Mouse (Mus musculus) cerebellum, adult 2 months (tissue): Measurements from ENCODE around the gene Phykpl. TPM values are rescaled to one million over a fixed set of nuclear protein-coding genes. Genes with fewer than 3 reads are reported as not detected.

ENCODE experiments used
- DNase-seq, 2 experiments: peaks; one replicate each; pipeline ENCODE4 v3.0.0; 2021
- H3K27ac ChIP-seq: fragments of 200-500 bp; 2 replicates; pipeline ENCODE4 v1.5.1; 2012; ENCODE audit warnings: low read length, control low read depth, inconsistent platforms; ENCODE audit not compliant: insufficient read depth
- H3K27me3 ChIP-seq: fragments of 200-500 bp; 2 replicates; pipeline ENCODE4 v1.6.1; 2012; ENCODE audit warnings: inconsistent platforms, mild to moderate bottlenecking, low read length, moderate library complexity; ENCODE audit not compliant: control insufficient read depth, insufficient read depth
- H3K4me1 ChIP-seq: fragments of 200-500 bp; 2 replicates; pipeline ENCODE4 v1.6.1; 2011; ENCODE audit warnings: low read length; ENCODE audit not compliant: control insufficient read depth, insufficient read depth
- H3K4me3 ChIP-seq: fragments of 200-500 bp; replicated peaks from 2 replicates; pipeline ENCODE3; 2011; ENCODE audit warnings: mild to moderate bottlenecking, low read depth, low read length, control low read depth; ENCODE audit not compliant: insufficient read depth
- CTCF ChIP-seq: fragments of 200-500 bp; IDR thresholded peaks from 2 replicates; pipeline ENCODE4 v1.5.1; 2011; ENCODE audit warnings: low read depth, mild to moderate bottlenecking, control low read depth, low read length, moderate library complexity, borderline replicate concordance; ENCODE audit not compliant: insufficient read depth
- POLR2A ChIP-seq: fragments of 200-500 bp; IDR thresholded peaks from 2 replicates; pipeline ENCODE4 v1.6.1; 2011; ENCODE audit warnings: low read length, control low read depth, borderline replicate concordance; ENCODE audit not compliant: insufficient read depth
- WGBS: fragments of 180-500 bp; shearing (Covaris S2); methylation state at CpG from one replicate; pipeline ENCODE4 v1.1.7; 2018; 5-methylcytosine and 5-hydroxymethylcytosine counted together
- polyA plus RNA-seq: library from polyadenylated mRNA; depleted of rRNA; stranded (reverse); fragments of >200 nt; gene quantifications from 2 replicates; pipeline ENCODE4 v1.2.3, GENCODE M21; 2012

The Phykpl gene
- polyA plus RNA-seq, 1 experiment: 19.3 TPM

DNA sequence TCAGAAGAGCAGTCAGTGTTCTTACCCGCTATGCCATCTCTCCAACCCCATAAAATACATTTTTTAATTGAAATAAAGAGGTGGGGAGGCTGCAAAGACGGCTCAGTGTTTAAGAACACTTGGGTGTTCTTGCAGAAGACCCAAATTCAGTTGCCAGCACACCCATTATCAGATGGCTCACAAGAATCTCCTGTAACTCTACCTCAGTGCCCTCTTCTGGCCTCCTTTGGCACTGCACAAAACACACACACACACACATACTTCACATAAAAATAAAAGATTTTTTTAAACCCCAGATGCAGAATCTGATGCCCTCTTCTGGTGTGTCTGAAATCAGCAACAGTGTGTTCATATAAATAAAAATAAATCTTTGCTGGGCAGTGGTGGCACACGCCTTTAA, 4.3 kb downstream of the Phykpl start:
- TF ChIP-seq POLR2A (no peak), CTCF (no peak)
- peaks cover 6% of the 10 kb centered on the region for H3K4me1 ChIP-seq
- no peak overlapping the region for H3K27ac ChIP-seq
- H3K27me3 ChIP-seq: no peaks in the 10 kb centered on the region
- 96% methylated on average over 3 of the region's 3 CpGs for WGBS
- DNase-seq: no peak
- H3K4me3 ChIP-seq: no peak overlapping the region

- TF ChIP-seq CTCF: no peak
- TF ChIP-seq POLR2A: no peak
- no peak overlapping the region for H3K4me3 ChIP-seq
Measured at GRCm38 (mm10) chr11:51590002-51590401, 5.4 kb downstream of the Phykpl start.

GRCm38 (mm10) chr11:51591168-51591567, 6.6 kb downstream of the Phykpl start:
- Histone ChIP-seq H3K4me1 (no peaks in the 10 kb centered on the region), H3K27me3 (no peaks in the 10 kb centered on the region), H3K4me3 (no peak overlapping the region), H3K27ac (no peak overlapping the region)
- TF ChIP-seq CTCF (no peak), POLR2A (no peak)
- no peak for DNase-seq
- 48% methylated on average over 7 of the region's 7 CpGs for WGBS

More at GRCm38 (mm10) chr11:51590002-51590401, 5.4 kb downstream of the Phykpl start:
- Histone ChIP-seq H3K27ac (no peak overlapping the region), H3K27me3 (no peaks in the 10 kb centered on the region), H3K4me1 (peaks cover 6% of the 10 kb centered on the region)
- no peak for DNase-seq

GRCm38 (mm10) chr11:51591915-51592314, 7.4 kb downstream of the Phykpl start:
- TF ChIP-seq POLR2A (no peak), CTCF (no peak)
- DNase-seq: no peak

DNA sequence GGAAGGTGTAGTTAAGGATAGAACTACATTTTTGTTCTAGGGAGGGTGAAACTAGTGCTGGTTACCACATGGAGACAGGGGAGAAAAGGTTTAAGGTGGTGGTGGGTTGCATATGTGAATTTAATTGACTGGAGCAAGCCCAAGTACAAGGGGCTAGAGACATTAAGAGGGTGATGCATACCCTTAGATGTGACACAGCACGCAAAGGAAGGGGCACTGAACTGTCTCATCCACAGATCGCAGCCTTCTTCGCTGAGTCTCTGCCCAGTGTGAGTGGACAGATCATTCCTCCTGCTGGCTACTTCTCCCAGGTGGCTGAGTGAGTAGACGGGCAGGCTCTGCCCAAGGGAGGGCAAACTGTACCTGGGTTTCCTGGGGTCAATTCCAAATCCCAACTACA, 8.8 kb downstream of the Phykpl start:
- WGBS: 88% methylated on average over 4 of the region's 4 CpGs
- TF ChIP-seq CTCF: no peak
- no peak for TF ChIP-seq POLR2A

More at GRCm38 (mm10) chr11:51591915-51592314, 7.4 kb downstream of the Phykpl start:
- H3K27me3 ChIP-seq: no peaks in the 10 kb centered on the region
- H3K4me3 ChIP-seq: no peak overlapping the region
- WGBS: 88% methylated on average over 7 of the region's 7 CpGs
- no peaks in the 10 kb centered on the region for H3K4me1 ChIP-seq
- no peak overlapping the region for H3K27ac ChIP-seq

DNA sequence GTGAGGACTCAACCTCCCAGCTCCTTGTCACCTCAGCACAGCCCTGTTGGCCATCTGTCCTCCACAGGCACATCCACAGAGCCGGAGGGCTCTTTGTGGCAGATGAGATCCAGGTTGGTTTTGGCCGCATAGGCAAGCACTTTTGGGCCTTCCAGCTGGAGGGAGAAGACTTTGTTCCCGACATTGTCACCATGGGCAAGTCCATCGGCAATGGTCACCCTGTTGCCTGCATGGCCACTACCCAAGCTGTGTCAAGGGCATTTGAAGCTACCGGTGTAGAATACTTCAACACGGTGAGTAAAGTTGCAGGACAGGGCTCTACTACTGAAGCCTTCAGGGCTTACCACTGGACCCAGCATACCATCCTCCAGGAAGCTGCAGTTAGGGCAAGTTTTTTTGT, 9.3 kb downstream of the Phykpl start:
- Histone ChIP-seq H3K4me1 (no peaks in the 10 kb centered on the region), H3K4me3 (no peak overlapping the region), H3K27ac (no peak overlapping the region), H3K27me3 (no peaks in the 10 kb centered on the region)
- no peak for DNase-seq
- WGBS: 74% methylated on average over 6 of the region's 6 CpGs
- TF ChIP-seq POLR2A: no peak
- TF ChIP-seq CTCF: no peak

More for the DNA sequence above, 8.8 kb downstream of the Phykpl start:
- Histone ChIP-seq H3K4me3 (no peak overlapping the region), H3K4me1 (no peaks in the 10 kb centered on the region), H3K27ac (no peak overlapping the region), H3K27me3 (no peaks in the 10 kb centered on the region)
- DNase-seq: no peak

GRCm38 (mm10) chr11:51594715-51595350, 10.3 kb downstream of the Phykpl start:
- H3K27ac ChIP-seq: no peak overlapping the region
- WGBS: 57% methylated on average over 3 of the region's 3 CpGs
- TF ChIP-seq POLR2A (no peak), CTCF (no peak)
- no peak for DNase-seq
- H3K4me3 ChIP-seq: no peak overlapping the region
- H3K27me3 ChIP-seq: no peaks in the 10 kb centered on the region
- no peaks in the 10 kb centered on the region for H3K4me1 ChIP-seq

- no peak for DNase-seq
- H3K4me3 ChIP-seq: no peak overlapping the region
- H3K27me3 ChIP-seq: no peaks in the 10 kb centered on the region
- no peak for TF ChIP-seq POLR2A
- no peak for TF ChIP-seq CTCF
- H3K4me1 ChIP-seq: no peaks in the 10 kb centered on the region
- no peak overlapping the region for H3K27ac ChIP-seq
- WGBS: 94% methylated on average over 1 of the region's 1 CpGs
Measured at GRCm38 (mm10) chr11:51595459-51596083, 11.0 kb downstream of the Phykpl start.
